Mouse (Mus musculus) erythroblast, embryonic 14.5 days (primary cell): ENCODE measurements around the gene Slc24a5. TPM values are rescaled to one million over a fixed set of nuclear protein-coding genes. Genes with fewer than 3 reads are reported as not detected.

Experiments used
- H3K27me3 ChIP-seq: 2 replicates; pipeline ENCODE4 v1.6.1; 2012; ENCODE audit warnings: inconsistent platforms; ENCODE audit not compliant: control insufficient read depth
- H3K36me3 ChIP-seq: 2 replicates; pipeline ENCODE4 v1.6.1; 2012; ENCODE audit warnings: mild to moderate bottlenecking, inconsistent platforms; ENCODE audit not compliant: control insufficient read depth
- H3K4me1 ChIP-seq: 2 replicates; pipeline ENCODE4 v1.6.1; 2012; ENCODE audit warnings: inconsistent platforms; ENCODE audit not compliant: control insufficient read depth
- H3K4me3 ChIP-seq: replicated peaks from 2 replicates; pipeline ENCODE3; 2012; ENCODE audit warnings: moderate library complexity, mild to moderate bottlenecking, inconsistent platforms
- H3K9me3 ChIP-seq: 2 replicates; pipeline ENCODE4 v1.6.1; 2012; ENCODE audit warnings: low read length, inconsistent platforms, mixed read lengths; ENCODE audit not compliant: control insufficient read depth
- GATA1 ChIP-seq: IDR thresholded peaks from 2 replicates; pipeline ENCODE4 v1.6.1; 2012; ENCODE audit warnings: low read length, inconsistent platforms, mixed read lengths
- TAL1 ChIP-seq: IDR thresholded peaks from 3 replicates; pipeline ENCODE4 v1.6.1; 2012; ENCODE audit warnings: low read length, inconsistent platforms, mixed read lengths
- polyA plus RNA-seq: library from polyadenylated mRNA; stranded (reverse); fragments of >175 nt; gene quantifications from 2 replicates; pipeline ENCODE4 v1.2.3, GENCODE M21; 2012

Gene Slc24a5
- not detected in 2 replicates for polyA plus RNA-seq

- no peaks in the 10 kb centered on the region; the same call in 1 of the 2 replicates for H3K4me1 ChIP-seq
These were observed at the start of gene Slc24a5 for GRCm38 (mm10) chr2:125067894-125068293. Gene Slc24a5 (plus strand): TSS chr2:125068124.

GRCm38 (mm10) chr2:125024386-125024785 is 43.5 kb upstream of the Slc24a5 start:
- Histone ChIP-seq H3K4me3 (no peak overlapping the region), H3K36me3 (no peaks in the 10 kb centered on the region), H3K27me3 (no peaks in the 10 kb centered on the region), H3K4me1 (no peaks in the 10 kb centered on the region), H3K9me3 (no peaks in the 10 kb centered on the region)
- TF ChIP-seq TAL1 (no peak), GATA1 (no peak)

More at GRCm38 (mm10) chr2:125067894-125068293, at the start of gene Slc24a5:
- Histone ChIP-seq H3K36me3 (no peaks in the 10 kb centered on the region), H3K27me3 (no peaks in the 10 kb centered on the region), H3K4me3 (no peak within 1 kb of the TSS), H3K9me3 (no peaks in the 10 kb centered on the region)
- TF ChIP-seq GATA1, result no peak
- TF ChIP-seq TAL1, result no peak

- Histone ChIP-seq H3K4me1 (no peaks in the 10 kb centered on the region), H3K27me3 (no peaks in the 10 kb centered on the region), H3K9me3 (no peaks in the 10 kb centered on the region), H3K4me3 (no peak overlapping the region), H3K36me3 (no peaks in the 10 kb centered on the region)
- TF ChIP-seq GATA1, result no peak
- TF ChIP-seq TAL1, result no peak
These were observed 41.4 kb upstream of the Slc24a5 start for GRCm38 (mm10) chr2:125026358-125027000.

- no peaks in the 10 kb centered on the region for H3K27me3 ChIP-seq
- no peak for TF ChIP-seq GATA1
- TF ChIP-seq TAL1, result no peak
- H3K4me3 ChIP-seq, result no peak overlapping the region
- no peaks in the 10 kb centered on the region for H3K9me3 ChIP-seq
- no peaks in the 10 kb centered on the region for H3K4me1 ChIP-seq
- H3K36me3 ChIP-seq, result no peaks in the 10 kb centered on the region
These were observed 37.3 kb upstream of the Slc24a5 start for GRCm38 (mm10) chr2:125030591-125030990.

- H3K9me3 ChIP-seq, result no peaks in the 10 kb centered on the region
- no peaks in the 10 kb centered on the region for H3K36me3 ChIP-seq
- H3K27me3 ChIP-seq, result no peaks in the 10 kb centered on the region
- H3K4me1 ChIP-seq, result no peaks in the 10 kb centered on the region
- H3K4me3 ChIP-seq, result no peak overlapping the region
- TF ChIP-seq GATA1 (no peak), TAL1 (no peak)
These were observed 36.8 kb upstream of the Slc24a5 start for GRCm38 (mm10) chr2:125031111-125031510.

GRCm38 (mm10) chr2:125031562-125032257 is 36.2 kb upstream of the Slc24a5 start:
- Histone ChIP-seq H3K4me3 (no peak overlapping the region), H3K36me3 (no peaks in the 10 kb centered on the region), H3K4me1 (no peaks in the 10 kb centered on the region), H3K9me3 (no peaks in the 10 kb centered on the region), H3K27me3 (no peaks in the 10 kb centered on the region)
- TF ChIP-seq TAL1 (no peak), GATA1 (no peak)

GRCm38 (mm10) chr2:125032258-125032973 is 35.5 kb upstream of the Slc24a5 start:
- H3K4me3 ChIP-seq, result no peak overlapping the region
- TF ChIP-seq GATA1, result no peak
- TF ChIP-seq TAL1, result no peak
- H3K36me3 ChIP-seq, result no peaks in the 10 kb centered on the region
- H3K27me3 ChIP-seq, result no peaks in the 10 kb centered on the region
- no peaks in the 10 kb centered on the region for H3K9me3 ChIP-seq
- H3K4me1 ChIP-seq, result no peaks in the 10 kb centered on the region

- Histone ChIP-seq H3K27me3 (no peaks in the 10 kb centered on the region), H3K36me3 (no peaks in the 10 kb centered on the region), H3K4me3 (no peak overlapping the region), H3K9me3 (no peaks in the 10 kb centered on the region), H3K4me1 (no peaks in the 10 kb centered on the region)
- no peak for TF ChIP-seq GATA1
- no peak for TF ChIP-seq TAL1
These were observed 34.7 kb upstream of the Slc24a5 start for GRCm38 (mm10) chr2:125033042-125033743.

- Histone ChIP-seq H3K36me3 (no peaks in the 10 kb centered on the region), H3K27me3 (no peaks in the 10 kb centered on the region), H3K9me3 (peaks cover 3% of the 10 kb centered on the region; the same call in 1 of the 2 replicates), H3K4me1 (no peaks in the 10 kb centered on the region), H3K4me3 (no peak overlapping the region)
- TF ChIP-seq GATA1, result no peak
- no peak for TF ChIP-seq TAL1
These were observed 12.5 kb upstream of the Slc24a5 start for GRCm38 (mm10) chr2:125055316-125055903.
